Mouse (Mus musculus): ENCODE data around the gene Ctse. TPM values are rescaled to one million over a fixed set of nuclear protein-coding genes. Genes with fewer than 3 reads are reported as not detected.

The Ctse gene
- total and polyA plus RNA-seq, 3 experiments = 1.4 to 11.6 (median 1.7) TPM

- peak; percentile 35 for DNase-seq (ENCODE audit: extremely low read depth)
- in situ Hi-C loops (cut with MboI; ENCODE audit: low pct_ligation_motif_present, low pct_unique_long_range_greater_than_20kb, low sequenced_read_pairs) = no loop called here
Observed at GRCm38 (mm10) chr1:131600314-131600713, 37.8 kb upstream of the Ctse start.

GRCm38 (mm10) chr1:131606719-131607118 lies 31.4 kb upstream of the Ctse start:
- no peaks in the 10 kb centered on the region for H3K4me1 ChIP-seq (ENCODE audit: control insufficient read depth in 1 of 2, insufficient read depth in 2 of 2)
- H3K79me2 ChIP-seq (replicated peaks; ENCODE audit: control insufficient read depth, extremely low read depth, insufficient read depth, poor library complexity, severe bottlenecking) = no peaks in the 10 kb centered on the region
- no peak for TF ChIP-seq MAZ (IDR thresholded peaks at IDR 0.05; ENCODE audit: low read depth, low read length)
- no peaks in the 10 kb centered on the region for H3K9me3 ChIP-seq (replicated peaks; ENCODE audit: low read length)
- no peak overlapping the region for H3K4me2 ChIP-seq (ENCODE audit: insufficient read depth, low read depth, poor library complexity, severe bottlenecking)
- H3K27ac ChIP-seq (ENCODE audit: insufficient read depth, low read depth) = no peak overlapping the region
- no peak for DNase-seq (ENCODE audit: extremely low read depth)
- H3K9ac ChIP-seq (ENCODE audit: insufficient read depth, low read depth) = no peak overlapping the region
- no peaks in the 10 kb centered on the region for H3K36me3 ChIP-seq (replicated peaks in 1 of 2; ENCODE audit: control insufficient read depth in 1 of 2, insufficient read depth in 1 of 2, low read length in 1 of 2)
- dilution Hi-C loops (cut with MboI; ENCODE audit: extremely low pct_ligation_motif_present, extremely low pct_unique_long_range_greater_than_20kb, low sequenced_read_pairs) = loop anchor here (25.0 kb wide), 1 partner anchor 256 kb away; the partner anchor contains the start of gene Rab29
- H3K4me3 ChIP-seq (replicated peaks in 1 of 3; ENCODE audit: low read depth in 2 of 3, low read length in 2 of 3, poor library complexity in 1 of 3) = no peak overlapping the region
- in situ Hi-C loops (cut with MboI; ENCODE audit: low pct_ligation_motif_present, low pct_unique_long_range_greater_than_20kb, low sequenced_read_pairs) = no loop called here
- no peaks in the 10 kb centered on the region for H3K27me3 ChIP-seq (replicated peaks)

More at GRCm38 (mm10) chr1:131600314-131600713, 37.8 kb upstream of the Ctse start:
- peaks cover 4% of the 10 kb centered on the region for H3K27me3 ChIP-seq (replicated peaks)
- TF ChIP-seq TCF12 (IDR thresholded peaks at IDR 0.05; ENCODE audit: low read depth, low read length) (0 out of 2 replicates have a peak, but pooled peaks have one; percentile 19), NRF1 (IDR thresholded peaks at IDR 0.05; ENCODE audit: low read depth, low read length) (peak; percentile 29; the same call in 1 of the 2 replicates), ZC3H11A (IDR thresholded peaks at IDR 0.05; ENCODE audit: low read depth, low read length) (no peak), RAD21 (IDR thresholded peaks at IDR 0.05; ENCODE audit: low read depth, low read length) (peak; percentile 49), CTCF (conservative IDR thresholded peaks at IDR 0.05 in 1 of 2, IDR thresholded peaks at IDR 0.05 in 1 of 2; ENCODE audit: low read depth in 2 of 2, low read length in 2 of 2) (peak; percentile 49 to 81; a peak in 3 of 4 replicates), SMC3 (IDR thresholded peaks at IDR 0.05; ENCODE audit: low read depth, low read length) (peak; percentile 68), PAX5 (IDR thresholded peaks at IDR 0.05; ENCODE audit: low read length) (no peak), IRF4 (IDR thresholded peaks at IDR 0.05; ENCODE audit: low read depth, low read length) (0 out of 2 replicates have a peak, but pooled peaks have one; percentile 49), MEF2A (IDR thresholded peaks at IDR 0.05; ENCODE audit: borderline replicate concordance, low read depth, low read length) (0 out of 2 replicates have a peak, but pooled peaks have one; percentile 14), MAZ (IDR thresholded peaks at IDR 0.05; ENCODE audit: low read depth, low read length) (no peak), ETS1 (conservative IDR thresholded peaks at IDR 0.05; ENCODE audit: low read depth, low read length) (no peak)
- no peak overlapping the region for H3K9ac ChIP-seq (ENCODE audit: insufficient read depth, low read depth)
- H3K27ac ChIP-seq (ENCODE audit: insufficient read depth, low read depth) = no peak overlapping the region
- dilution Hi-C loops (cut with MboI; ENCODE audit: extremely low pct_ligation_motif_present, extremely low pct_unique_long_range_greater_than_20kb, low sequenced_read_pairs) = loop anchor here (25.0 kb wide), 1 partner anchor 262 kb away; the partner anchor contains the start of gene Rab29
- no peaks in the 10 kb centered on the region for H3K9me3 ChIP-seq (replicated peaks; ENCODE audit: low read length)
- H3K4me2 ChIP-seq (ENCODE audit: insufficient read depth, low read depth, poor library complexity, severe bottlenecking) = no peak overlapping the region
- no peaks in the 10 kb centered on the region for H3K79me2 ChIP-seq (replicated peaks; ENCODE audit: control insufficient read depth, extremely low read depth, insufficient read depth, poor library complexity, severe bottlenecking)
- peaks cover 7% of the 10 kb centered on the region in 2 experiments; a peak in 2 of 4 replicates for H3K4me1 ChIP-seq (ENCODE audit: control insufficient read depth in 1 of 2, insufficient read depth in 2 of 2)
- H3K4me3 ChIP-seq (replicated peaks in 1 of 3; ENCODE audit: low read depth in 2 of 3, low read length in 2 of 3, poor library complexity in 1 of 3) = no peak overlapping the region
- H3K36me3 ChIP-seq (replicated peaks in 1 of 2; ENCODE audit: control insufficient read depth in 1 of 2, insufficient read depth in 1 of 2, low read length in 1 of 2) = no peaks in the 10 kb centered on the region

Data from CH12.LX (cell line).